Mouse (Mus musculus) liver, postnatal 0 days (tissue): ENCODE results near the gene Ccdc162. TPM values are rescaled to one million over a fixed set of nuclear protein-coding genes. Genes with fewer than 3 reads are reported as not detected.

Source experiments
- ATAC-seq: fragments of 200-750 bp; cut with Nextera tagmentation; 2 replicates; pipeline ENCODE4 v1.8.0; 2017; ENCODE audit warnings: mild to moderate bottlenecking, moderate library complexity
- DNase-seq: peaks from one replicate; pipeline ENCODE4 v3.0.0-alpha.2; 2016
- H3K27ac ChIP-seq: fragments of 300-500 bp; sonication (generic); 2 replicates; pipeline ENCODE4 v1.5.1; 2014; ENCODE audit warnings: antibody characterized with exemption, moderate library complexity, mild to moderate bottlenecking, low read depth
- H3K27me3 ChIP-seq: fragments of 300-500 bp; sonication (generic); 2 replicates; pipeline ENCODE4 v1.6.1; 2014; ENCODE audit warnings: low read length, control low read depth, mixed read lengths; ENCODE audit not compliant: insufficient read depth
- H3K36me3 ChIP-seq: fragments of 300-500 bp; sonication (generic); replicated peaks from 2 replicates; pipeline ENCODE4 v1.6.1; 2014; ENCODE audit warnings: mild to moderate bottlenecking, control low read depth, low read length, moderate library complexity, mixed read lengths; ENCODE audit not compliant: insufficient read depth
- H3K4me1 ChIP-seq: fragments of 300-500 bp; sonication (generic); 2 replicates; pipeline ENCODE4 v1.6.1; 2014; ENCODE audit warnings: antibody characterized with exemption, mild to moderate bottlenecking, control low read depth; ENCODE audit not compliant: insufficient read depth
- H3K4me2 ChIP-seq: fragments of 300-500 bp; sonication (generic); 2 replicates; pipeline ENCODE4 v1.6.1; 2014; ENCODE audit warnings: low read depth, mild to moderate bottlenecking, low read length, moderate library complexity, mixed read lengths
- H3K4me3 ChIP-seq: fragments of 300-500 bp; sonication (generic); 2 replicates; pipeline ENCODE4 v1.5.1; 2014; ENCODE audit warnings: low read depth, low read length
- H3K9ac ChIP-seq: fragments of 300-500 bp; sonication (generic); replicated peaks from 2 replicates; pipeline ENCODE4 v1.6.1; 2014; ENCODE audit warnings: mild to moderate bottlenecking, moderate library complexity
- H3K9me3 ChIP-seq: fragments of 300-500 bp; sonication (generic); 2 replicates; pipeline ENCODE4 v1.6.1; 2016; ENCODE audit warnings: mild to moderate bottlenecking, control low read depth, low read length, mixed read lengths
- CTCF ChIP-seq: sonication (generic); IDR thresholded peaks from 2 replicates; pipeline ENCODE4 v1.5.1; 2016; ENCODE audit warnings: antibody characterized with exemption, low read depth
- EP300 ChIP-seq: IDR thresholded peaks from 2 replicates; pipeline ENCODE4 v1.6.1; 2016; ENCODE audit warnings: antibody characterized with exemption, low read depth, mild to moderate bottlenecking
- WGBS: fragments of 180-500 bp; shearing (Covaris S2); extraction: QIAGEN DNeasy Blood & Tissue Kit; methylation state at CpG from one replicate; pipeline ENCODE4 v1.1.7; 2014; ENCODE audit not compliant: insufficient replicate concordance; 5-methylcytosine and 5-hydroxymethylcytosine counted together
- polyA plus RNA-seq: library from polyadenylated mRNA; unstranded; fragments of >200 nt; fragmentation: Nextera tagmentation; extraction: Ambion mirVana; gene quantifications from 2 replicates; pipeline ENCODE4 v1.2.1, GENCODE M21; 2015

Ccdc162 gene
- polyA plus RNA-seq, 1 experiment from 2014 or later: 0.62 TPM

- H3K36me3 ChIP-seq: peaks cover 18% of the 10 kb centered on the region
- H3K27ac ChIP-seq: no peak overlapping the region
- H3K27me3 ChIP-seq: no peaks in the 10 kb centered on the region
- ATAC-seq: no peak
- no peak overlapping the region for H3K9ac ChIP-seq
- 92% methylated on average over 3 of the region's 3 CpGs for WGBS
- TF ChIP-seq EP300 (no peak), CTCF (no peak)
- H3K9me3 ChIP-seq: no peaks in the 10 kb centered on the region
- DNase-seq: no peak
- no peak overlapping the region for H3K4me3 ChIP-seq
- no peak overlapping the region for H3K4me2 ChIP-seq
- H3K4me1 ChIP-seq: no peaks in the 10 kb centered on the region
These were observed 16.8 kb upstream of the Ccdc162 start for GRCm38 (mm10) chr10:41733214-41733613.

DNA sequence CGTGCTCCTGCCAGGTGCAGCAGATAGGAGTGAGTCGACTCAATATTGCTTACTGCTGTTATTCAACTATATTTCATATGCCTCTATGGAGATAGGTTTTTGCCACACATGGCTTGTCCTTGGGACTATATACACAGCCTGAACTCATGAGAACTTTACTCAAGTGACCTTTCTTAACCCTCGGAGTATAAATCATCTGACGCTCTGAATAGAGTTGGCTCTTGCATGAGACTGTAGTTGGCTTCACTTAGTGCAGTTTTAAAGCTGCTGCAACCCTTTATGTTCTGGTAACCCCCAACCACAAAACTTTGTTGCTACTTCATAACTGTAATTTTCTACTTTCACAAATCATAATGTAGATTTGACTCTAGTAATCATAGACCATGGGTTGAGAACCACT is 15.5 kb upstream of the Ccdc162 start:
- WGBS: 87% methylated on average over 4 of the region's 4 CpGs
- DNase-seq: no peak
- Histone ChIP-seq H3K9me3 (peaks cover 4% of the 10 kb centered on the region; the same call in 1 of the 2 replicates), H3K27me3 (no peaks in the 10 kb centered on the region), H3K4me3 (no peak overlapping the region), H3K27ac (no peak overlapping the region), H3K36me3 (peaks cover 12% of the 10 kb centered on the region), H3K4me2 (no peak overlapping the region), H3K4me1 (no peaks in the 10 kb centered on the region), H3K9ac (no peak overlapping the region)
- ATAC-seq: no peak
- no peak for TF ChIP-seq EP300
- no peak for TF ChIP-seq CTCF

GRCm38 (mm10) chr10:41730746-41731145 is 14.3 kb upstream of the Ccdc162 start:
- peaks cover 4% of the 10 kb centered on the region; the same call in 1 of the 2 replicates for H3K9me3 ChIP-seq
- H3K36me3 ChIP-seq: peaks cover 12% of the 10 kb centered on the region
- no peak overlapping the region for H3K4me3 ChIP-seq
- no peak overlapping the region for H3K9ac ChIP-seq
- H3K27me3 ChIP-seq: no peaks in the 10 kb centered on the region
- no peak for ATAC-seq
- H3K27ac ChIP-seq: no peak overlapping the region
- 89% methylated on average over 10 of the region's 10 CpGs for WGBS
- TF ChIP-seq CTCF (no peak), EP300 (no peak)
- no peak overlapping the region for H3K4me2 ChIP-seq
- H3K4me1 ChIP-seq: no peaks in the 10 kb centered on the region
- no peak for DNase-seq

- Histone ChIP-seq H3K9me3 (peaks cover 4% of the 10 kb centered on the region; the same call in 1 of the 2 replicates), H3K27ac (no peak overlapping the region), H3K4me2 (no peak overlapping the region), H3K27me3 (no peaks in the 10 kb centered on the region), H3K9ac (no peak overlapping the region), H3K4me3 (no peak overlapping the region), H3K36me3 (peaks cover 14% of the 10 kb centered on the region), H3K4me1 (no peaks in the 10 kb centered on the region)
- WGBS: 83% methylated on average over 9 of the region's 9 CpGs
- no peak for TF ChIP-seq CTCF
- no peak for TF ChIP-seq EP300
- ATAC-seq (no peak), DNase-seq (no peak)
These were observed 9.8 kb upstream of the Ccdc162 start for GRCm38 (mm10) chr10:41726215-41726614.

DNA sequence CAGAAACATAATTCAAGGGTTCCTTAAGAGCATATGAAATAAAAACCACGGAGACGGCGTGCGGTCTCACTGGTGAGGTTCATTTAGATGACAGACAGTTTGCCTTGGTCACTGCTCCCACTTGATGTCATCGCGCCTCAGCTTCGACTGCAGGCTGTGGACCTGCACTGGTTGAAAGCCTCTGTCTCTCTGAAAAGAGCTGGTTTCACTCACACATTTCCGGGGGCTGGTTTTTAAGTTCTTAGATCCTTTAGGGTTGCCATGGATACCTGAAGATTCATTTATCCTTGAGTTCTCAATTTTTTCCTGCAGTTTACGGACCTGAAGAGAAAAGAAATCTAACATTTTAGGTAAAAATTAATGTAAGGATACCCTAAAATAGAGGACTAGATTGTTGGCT is 3.2 kb upstream of the Ccdc162 start:
- no peaks in the 10 kb centered on the region for H3K27me3 ChIP-seq
- H3K4me2 ChIP-seq: no peak overlapping the region
- no peak for ATAC-seq
- no peak overlapping the region for H3K4me3 ChIP-seq
- TF ChIP-seq CTCF (no peak), EP300 (no peak)
- DNase-seq: no peak
- H3K27ac ChIP-seq: no peak overlapping the region
- peaks cover 3% of the 10 kb centered on the region; the same call in 1 of the 2 replicates for H3K36me3 ChIP-seq
- no peaks in the 10 kb centered on the region for H3K9me3 ChIP-seq
- H3K9ac ChIP-seq: no peak overlapping the region
- WGBS: 83% methylated on average over 9 of the region's 9 CpGs
- 0 out of 2 replicates have a peak, but pooled peaks cover 3% of the 10 kb centered on the region for H3K4me1 ChIP-seq

GRCm38 (mm10) chr10:41715557-41715956 is 877 bp downstream of the Ccdc162 start:
- no peaks in the 10 kb centered on the region for H3K36me3 ChIP-seq
- 0 out of 2 replicates have a peak, but pooled peaks cover 3% of the 10 kb centered on the region for H3K4me1 ChIP-seq
- H3K9ac ChIP-seq: no peak overlapping the region
- TF ChIP-seq EP300: no peak
- no peak for TF ChIP-seq CTCF
- WGBS: 91% methylated on average over 14 of the region's 14 CpGs
- no peak overlapping the region for H3K4me2 ChIP-seq
- ATAC-seq: no peak
- no peaks in the 10 kb centered on the region for H3K9me3 ChIP-seq
- no peak for DNase-seq
- no peaks in the 10 kb centered on the region for H3K27me3 ChIP-seq
- no peak overlapping the region for H3K4me3 ChIP-seq
- no peak overlapping the region for H3K27ac ChIP-seq

DNA sequence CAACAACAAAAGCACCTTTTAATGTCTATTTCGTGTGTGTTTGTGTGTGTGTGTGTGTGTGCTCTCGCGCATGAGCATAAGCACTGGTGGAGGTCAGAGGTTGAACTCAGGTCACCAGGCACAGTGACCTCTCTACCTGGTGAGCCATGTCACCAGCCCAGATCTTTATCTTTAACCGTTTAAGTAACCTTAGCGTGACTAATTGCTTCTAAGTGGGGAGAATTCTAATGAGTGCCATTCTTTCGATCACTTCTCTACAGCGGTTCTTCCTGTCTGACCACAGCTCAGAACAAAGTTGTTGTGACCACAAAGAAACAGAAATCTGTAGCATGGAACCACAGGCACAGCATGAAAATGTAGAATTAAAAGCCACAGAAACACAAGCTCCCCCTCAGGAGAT is 5.0 kb downstream of the Ccdc162 start:
- TF ChIP-seq EP300 (no peak), CTCF (no peak)
- H3K27ac ChIP-seq: no peak overlapping the region
- no peaks in the 10 kb centered on the region for H3K9me3 ChIP-seq
- H3K27me3 ChIP-seq: no peaks in the 10 kb centered on the region
- H3K36me3 ChIP-seq: no peaks in the 10 kb centered on the region
- no peak overlapping the region for H3K9ac ChIP-seq
- WGBS: 47% methylated on average over 7 of the region's 7 CpGs
- ATAC-seq (no peak), DNase-seq (no peak)
- no peak overlapping the region for H3K4me3 ChIP-seq
- H3K4me1 ChIP-seq: no peaks in the 10 kb centered on the region
- no peak overlapping the region for H3K4me2 ChIP-seq
